In genomic region chr5:100674711-100675376, GRCm38 (mm10) we compare ENCODE assay signal across 8 mouse cellular contexts. TPM values are rescaled to one million over a fixed set of nuclear protein-coding genes. Genes with fewer than 3 reads are reported as not detected.
A peak's percentile ranks its signal among the peaks of the same experiment; 100 is the strongest.
DNase-seq lines count a peak whose midpoint lies in the region; ATAC-seq and TF ChIP-seq lines count a peak whose summit lies in the region.

Coq2 (minus strand) TSS chr5:100675140.

- no peaks in the 10 kb centered on the region for H3K9me3 ChIP-seq in embryonic facial prominence, embryonic 11.5 days (replicated peaks; ENCODE audit: control insufficient read depth, low read length)
- H3K9me3 ChIP-seq in limb, embryonic 12.5 days, result no peaks in the 10 kb centered on the region
- no peaks in the 10 kb centered on the region for H3K9me3 ChIP-seq in midbrain, embryonic 15.5 days

- 12% methylated on average over 17 of the region's 17 CpGs for WGBS in embryonic facial prominence, embryonic 11.5 days
- 10% methylated on average over 17 of the region's 17 CpGs for WGBS in limb, embryonic 12.5 days
- WGBS in midbrain, embryonic 15.5 days, result 11% methylated on average over 17 of the region's 17 CpGs
- 6% methylated on average over 17 of the region's 17 CpGs for WGBS in spleen, adult 2 months

- H3K9ac ChIP-seq in embryonic facial prominence, embryonic 11.5 days (replicated peaks; ENCODE audit: low read length), result peak within 1 kb of the TSS; percentile 88
- H3K9ac ChIP-seq in limb, embryonic 12.5 days (replicated peaks), result peak within 1 kb of the TSS; percentile 85
- H3K9ac ChIP-seq in midbrain, embryonic 15.5 days, result peak within 1 kb of the TSS; percentile 82

- TF ChIP-seq POLR2A in spleen, adult 2 months (IDR thresholded peaks at IDR 0.05; ENCODE audit: low read depth, low read length), result no peak

- H3K27ac ChIP-seq in embryonic facial prominence, embryonic 11.5 days (replicated peaks; ENCODE audit: low read depth, low read length), result no peak within 1 kb of the TSS
- peak within 1 kb of the TSS; percentile 78; the same call in 1 of the 2 replicates for H3K27ac ChIP-seq in limb, embryonic 12.5 days
- H3K27ac ChIP-seq in midbrain, embryonic 15.5 days, result peak within 1 kb of the TSS; percentile 73
- no peak within 1 kb of the TSS for H3K27ac ChIP-seq in spleen, adult 2 months (ENCODE audit: insufficient read depth, low read length)

- no peaks in the 10 kb centered on the region for H3K36me3 ChIP-seq in embryonic facial prominence, embryonic 11.5 days (replicated peaks; ENCODE audit: control insufficient read depth, insufficient read depth, low read depth, low read length)
- peaks cover 11% of the 10 kb centered on the region; the same call in 1 of the 2 replicates for H3K36me3 ChIP-seq in limb, embryonic 12.5 days
- no peaks in the 10 kb centered on the region for H3K36me3 ChIP-seq in midbrain, embryonic 15.5 days (replicated peaks)
- no peaks in the 10 kb centered on the region for H3K36me3 ChIP-seq in spleen, adult 2 months (ENCODE audit: control insufficient read depth, insufficient read depth, low read length)

- ATAC-seq in embryonic facial prominence, embryonic 11.5 days (replicated peaks; ENCODE audit: insufficient number of reproducible peaks, low FRiP score, low TSS enrichment, low read depth), result peak; percentile 22; the same call in 1 of the 2 replicates
- 0 out of 2 replicates have a peak, but pooled peaks have one; percentile 12 for ATAC-seq in limb, embryonic 12.5 days (ENCODE audit: insufficient number of reproducible peaks, insufficient read depth, low FRiP score, low TSS enrichment, low read depth)
- peak; percentile 50 for ATAC-seq in midbrain, embryonic 15.5 days (replicated peaks)

- peak within 1 kb of the TSS; percentile 71 for H3K4me2 ChIP-seq in embryonic facial prominence, embryonic 11.5 days (ENCODE audit: low read depth, low read length)
- H3K4me2 ChIP-seq in limb, embryonic 12.5 days, result peak within 1 kb of the TSS; percentile 79
- H3K4me2 ChIP-seq in midbrain, embryonic 15.5 days, result peak within 1 kb of the TSS; percentile 67

- DNase-seq in urinary bladder, adult 18-20 months (ENCODE audit: low spot score in 2 of 2), result peak; percentile 63 to 70
- no peak for DNase-seq in urinary bladder, postnatal 10 days (ENCODE audit: low spot score)
- peak; percentile 91 for DNase-seq in embryonic facial prominence, embryonic 11.5 days (ENCODE audit: low spot score)
- peak; percentile 97 for DNase-seq in heart, adult 11 months
- DNase-seq in kidney, adult 18-20 months, result peak; percentile 89
- peak; percentile 64 to 83 for DNase-seq in spleen, adult 2 months (ENCODE audit: low read depth in 1 of 2, low spot score in 2 of 2)

- peak; percentile 96 for TF ChIP-seq CTCF in spleen, adult 2 months (IDR thresholded peaks at IDR 0.05; ENCODE audit: extremely low read depth, insufficient read depth, insufficient read length, insufficient replicate concordance)

- no peaks in the 10 kb centered on the region for H3K27me3 ChIP-seq in embryonic facial prominence, embryonic 11.5 days (ENCODE audit: control insufficient read depth, insufficient read depth, low read length)
- no peaks in the 10 kb centered on the region for H3K27me3 ChIP-seq in limb, embryonic 12.5 days
- no peaks in the 10 kb centered on the region for H3K27me3 ChIP-seq in midbrain, embryonic 15.5 days (replicated peaks)
- no peaks in the 10 kb centered on the region for H3K27me3 ChIP-seq in spleen, adult 2 months (ENCODE audit: control insufficient read depth, insufficient read depth, low read length)

- H3K4me1 ChIP-seq in embryonic facial prominence, embryonic 11.5 days (ENCODE audit: control insufficient read depth, insufficient read depth, low read length), result no peaks in the 10 kb centered on the region
- H3K4me1 ChIP-seq in limb, embryonic 12.5 days (replicated peaks), result peaks cover 11% of the 10 kb centered on the region
- H3K4me1 ChIP-seq in midbrain, embryonic 15.5 days, result peaks cover 17% of the 10 kb centered on the region
- peaks cover 2% of the 10 kb centered on the region; the same call in 1 of the 2 replicates for H3K4me1 ChIP-seq in spleen, adult 2 months (ENCODE audit: control insufficient read depth, insufficient read depth, insufficient read length)

- H3K4me3 ChIP-seq in embryonic facial prominence, embryonic 11.5 days (ENCODE audit: low read depth, low read length), result peak within 1 kb of the TSS; percentile 81
- peak within 1 kb of the TSS; percentile 79 for H3K4me3 ChIP-seq in limb, embryonic 12.5 days (replicated peaks)
- peak within 1 kb of the TSS; percentile 81 for H3K4me3 ChIP-seq in midbrain, embryonic 15.5 days
- peak within 1 kb of the TSS; percentile 73 for H3K4me3 ChIP-seq in spleen, adult 2 months (ENCODE audit: extremely low read depth, insufficient read depth, insufficient read length)

RNA-seq across cellular contexts. Expression of gene Coq2, which starts in this region (rescaled TPM):
- polyA plus RNA-seq in embryonic facial prominence, embryonic 11.5 days (2014; fragmentation: Nextera tagmentation; extraction: Ambion mirVana), result 62.2 and 64.0 TPM in 2 replicates
- polyA plus RNA-seq in limb, embryonic 12.5 days (2016; fragmentation: Nextera tagmentation; extraction: Ambion mirVana), result 55.8 and 59.5 TPM in 2 replicates
- polyA plus RNA-seq in midbrain, embryonic 15.5 days (2015; fragmentation: Nextera tagmentation; extraction: Ambion mirVana), result 48.4 and 49.2 TPM in 2 replicates
- 43.1 and 84.8 TPM in 2 replicates for polyA plus RNA-seq in spleen, adult 2 months (2012; rRNA removed)

Comparison
In these comparisons a context has a peak if more than half of its experiments do, and no peak if none do; other contexts are left out.
1. H3K27ac ChIP-seq: peak in limb, embryonic 12.5 days (single experiment) and midbrain, embryonic 15.5 days (single experiment); none in embryonic facial prominence, embryonic 11.5 days (single experiment) and spleen, adult 2 months (single experiment).
2. Peak in every context shown above with its lines, with median percentiles within 50 percentile points of each other: ATAC-seq, H3K4me2 ChIP-seq, H3K4me3 ChIP-seq and H3K9ac ChIP-seq.